Mouse (Mus musculus): Measurements from ENCODE around the gene Pcyt2. TPM values are rescaled to one million over a fixed set of nuclear protein-coding genes. Genes with fewer than 3 reads are reported as not detected.

Pcyt2 gene
- polyA plus RNA-seq, 1 experiment from 2014 or later = 73.2 TPM

DNA sequence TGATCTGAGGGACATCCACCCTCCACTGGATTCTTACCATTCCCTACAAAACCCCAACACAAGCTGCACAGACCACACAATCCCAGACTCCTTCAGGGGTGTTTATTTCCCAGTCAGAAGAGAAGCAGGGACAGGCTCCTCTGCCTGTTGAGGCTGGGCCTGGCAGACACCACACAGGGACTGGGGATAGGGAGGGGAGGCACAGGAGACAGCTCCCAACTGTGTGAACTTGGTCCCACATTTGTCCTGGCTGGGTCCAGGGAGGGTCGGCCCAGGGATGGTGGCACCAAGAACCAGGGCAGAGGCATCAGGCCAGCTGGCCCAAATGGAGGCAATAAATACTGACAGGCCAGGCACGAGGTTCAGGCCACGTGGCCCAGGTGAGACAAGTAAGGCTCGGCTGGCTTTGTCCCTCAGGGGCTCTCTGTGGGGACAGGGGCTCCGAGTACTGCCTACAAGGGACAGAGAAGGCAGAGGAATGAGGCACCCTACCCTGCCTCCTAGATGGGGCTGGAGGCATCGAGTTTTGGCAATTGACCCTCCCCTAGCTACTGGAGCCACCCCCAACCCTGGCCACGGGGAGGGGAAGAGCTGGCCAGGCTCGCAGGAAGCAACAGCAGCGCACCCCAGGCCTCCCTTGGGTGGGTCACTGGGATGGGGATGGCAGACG lies 39.6 kb downstream of the Pcyt2 start:
- no peak overlapping the region for H3K27ac ChIP-seq (replicated peaks in 1 of 2; ENCODE audit: control insufficient read depth in 1 of 2, insufficient read depth in 1 of 2, low read depth in 2 of 2, low read length in 2 of 2)
- H3K36me3 ChIP-seq (ENCODE audit: control insufficient read depth, insufficient read depth, low read length) = peaks cover 36% of the 10 kb centered on the region
- no peaks in the 10 kb centered on the region for H3K9me3 ChIP-seq (ENCODE audit: control insufficient read depth, low read length)
- H3K4me2 ChIP-seq (ENCODE audit: low read length) = no peak overlapping the region
- no peak overlapping the region for H3K9ac ChIP-seq (ENCODE audit: low read length)
- H3K4me3 ChIP-seq (ENCODE audit: control insufficient read depth in 1 of 2, insufficient read depth in 1 of 2, low read depth in 1 of 2, low read length in 2 of 2) = no peak overlapping the region
- H3K4me1 ChIP-seq (ENCODE audit: control insufficient read depth in 2 of 2, insufficient read depth in 2 of 2, low read length in 2 of 2) = peaks cover 24 to 34% of the 10 kb centered on the region in 2 experiments
- ATAC-seq (ENCODE audit: insufficient number of reproducible peaks, insufficient read depth, low FRiP score, low read depth) = no peak
- WGBS = 77% methylated on average over 10 of the region's 10 CpGs
- H3K27me3 ChIP-seq (ENCODE audit: control insufficient read depth, insufficient read depth, low read length) = no peaks in the 10 kb centered on the region

DNA sequence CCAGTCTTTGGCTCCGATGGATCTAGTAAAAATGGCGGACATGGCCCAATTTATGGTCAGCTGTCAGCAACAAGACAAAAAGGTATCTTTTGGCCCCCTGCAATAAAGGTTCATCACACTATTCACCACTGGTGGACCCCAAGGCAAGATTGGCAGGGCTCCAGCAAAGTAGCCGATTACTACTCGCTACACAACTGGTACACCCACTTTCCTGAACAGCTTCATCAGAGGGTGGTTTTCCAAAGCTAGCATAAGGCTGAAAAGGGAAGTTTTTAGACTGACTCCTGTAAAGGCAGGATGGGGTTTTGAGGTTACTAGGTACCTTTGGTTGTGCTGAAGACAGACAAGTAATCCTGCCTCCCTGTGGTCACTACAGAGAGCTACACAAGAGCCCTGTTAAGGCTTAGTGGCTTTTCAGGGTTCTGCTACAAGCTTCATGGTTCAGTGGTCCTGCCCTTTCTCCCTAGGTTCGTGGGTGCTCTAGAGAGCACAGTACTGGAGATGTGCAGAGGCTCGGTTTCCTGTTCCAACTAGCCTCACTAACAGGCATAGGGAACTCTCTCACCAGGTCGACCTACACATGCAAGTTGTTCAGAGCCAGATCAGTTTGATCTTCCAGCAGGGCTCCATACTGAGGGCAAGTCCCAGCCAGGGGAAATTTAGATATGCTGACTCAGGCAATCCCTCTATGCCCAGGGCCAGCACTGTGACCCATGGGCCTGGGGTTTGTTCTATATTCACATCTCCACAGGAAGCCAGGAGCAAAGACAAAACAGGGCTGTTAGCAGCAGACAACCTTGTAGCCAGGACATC lies 40.3 kb downstream of the Pcyt2 start:
- 87% methylated on average over 7 of the region's 7 CpGs for WGBS

DNA sequence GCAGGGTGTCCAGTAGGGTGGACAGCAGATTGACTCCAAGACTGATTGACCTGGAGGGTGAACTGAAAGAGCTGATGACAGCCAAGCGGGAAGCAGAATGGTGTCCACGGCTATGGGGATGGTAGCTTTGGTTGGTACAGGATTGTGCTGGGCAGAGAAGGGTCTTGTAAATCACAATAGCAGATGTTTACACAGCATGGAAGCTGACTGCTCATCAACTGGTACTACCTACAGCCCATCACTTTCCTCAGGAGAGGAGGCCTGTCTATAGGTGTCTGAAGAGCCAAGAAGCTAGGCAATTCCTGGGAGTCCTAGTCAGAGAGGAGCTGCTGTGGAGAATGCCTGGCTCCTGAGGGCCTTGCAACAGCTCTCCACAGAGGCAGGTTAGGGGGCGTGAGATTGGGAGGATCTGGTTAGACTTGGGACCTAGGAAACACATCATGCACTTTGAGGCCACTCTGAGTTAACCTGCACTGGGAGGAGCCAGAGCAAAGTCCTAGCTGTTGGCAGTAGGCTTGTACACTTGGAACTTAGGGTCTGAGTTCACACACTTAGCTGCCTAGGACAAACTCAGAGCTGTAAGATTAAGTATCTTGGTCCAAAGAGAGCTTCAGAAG lies 41.3 kb downstream of the Pcyt2 start:
- H3K4me1 ChIP-seq (ENCODE audit: control insufficient read depth in 2 of 2, insufficient read depth in 2 of 2, low read length in 2 of 2) = peaks cover 20 to 32% of the 10 kb centered on the region in 2 experiments
- ATAC-seq (ENCODE audit: insufficient number of reproducible peaks, insufficient read depth, low FRiP score, low read depth) = no peak
- H3K36me3 ChIP-seq (ENCODE audit: control insufficient read depth, insufficient read depth, low read length) = peaks cover 39% of the 10 kb centered on the region
- no peak overlapping the region for H3K9ac ChIP-seq (ENCODE audit: low read length)
- WGBS = 75% methylated on average over 3 of the region's 3 CpGs
- H3K27ac ChIP-seq (replicated peaks in 1 of 2; ENCODE audit: control insufficient read depth in 1 of 2, insufficient read depth in 1 of 2, low read depth in 2 of 2, low read length in 2 of 2) = no peak overlapping the region
- H3K4me2 ChIP-seq (ENCODE audit: low read length) = no peak overlapping the region
- H3K4me3 ChIP-seq (ENCODE audit: control insufficient read depth in 1 of 2, insufficient read depth in 1 of 2, low read depth in 1 of 2, low read length in 2 of 2) = no peak overlapping the region
- H3K9me3 ChIP-seq (ENCODE audit: control insufficient read depth, low read length) = no peaks in the 10 kb centered on the region
- no peaks in the 10 kb centered on the region for H3K27me3 ChIP-seq (ENCODE audit: control insufficient read depth, insufficient read depth, low read length)

More for the DNA sequence above, 40.3 kb downstream of the Pcyt2 start:
- Histone ChIP-seq H3K27me3 (ENCODE audit: control insufficient read depth, insufficient read depth, low read length) (no peaks in the 10 kb centered on the region), H3K4me2 (ENCODE audit: low read length) (no peak overlapping the region), H3K36me3 (ENCODE audit: control insufficient read depth, insufficient read depth, low read length) (peaks cover 36% of the 10 kb centered on the region), H3K4me1 (ENCODE audit: control insufficient read depth in 2 of 2, insufficient read depth in 2 of 2, low read length in 2 of 2) (peaks cover 24 to 34% of the 10 kb centered on the region in 2 experiments), H3K27ac (replicated peaks in 1 of 2; ENCODE audit: control insufficient read depth in 1 of 2, insufficient read depth in 1 of 2, low read depth in 2 of 2, low read length in 2 of 2) (no peak overlapping the region), H3K4me3 (ENCODE audit: control insufficient read depth in 1 of 2, insufficient read depth in 1 of 2, low read depth in 1 of 2, low read length in 2 of 2) (no peak overlapping the region), H3K9ac (ENCODE audit: low read length) (no peak overlapping the region), H3K9me3 (ENCODE audit: control insufficient read depth, low read length) (no peaks in the 10 kb centered on the region)
- no peak for ATAC-seq (ENCODE audit: insufficient number of reproducible peaks, insufficient read depth, low FRiP score, low read depth)

DNA sequence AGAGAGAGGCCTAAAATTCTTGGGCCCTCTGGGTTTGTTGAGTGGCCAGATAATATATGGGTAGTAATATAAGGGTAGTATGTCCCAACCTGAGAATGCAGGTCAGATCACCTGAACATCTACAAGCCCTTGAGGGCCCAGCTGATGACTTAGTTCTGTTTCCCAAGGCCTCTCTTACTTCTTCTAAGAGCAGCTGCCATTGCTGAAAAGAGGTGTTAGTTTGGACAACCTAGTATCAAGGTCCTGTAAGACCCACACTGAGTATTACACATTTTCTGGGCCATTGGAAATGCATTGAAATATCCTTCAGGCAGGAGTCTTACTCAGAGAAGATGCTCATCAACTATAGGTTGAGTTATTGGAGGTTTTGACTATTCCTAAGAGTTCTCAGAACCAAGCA lies 41.8 kb downstream of the Pcyt2 start:
- Histone ChIP-seq H3K36me3 (ENCODE audit: control insufficient read depth, insufficient read depth, low read length) (peaks cover 44% of the 10 kb centered on the region), H3K9me3 (ENCODE audit: control insufficient read depth, low read length) (no peaks in the 10 kb centered on the region), H3K27me3 (ENCODE audit: control insufficient read depth, insufficient read depth, low read length) (no peaks in the 10 kb centered on the region), H3K4me3 (ENCODE audit: control insufficient read depth in 1 of 2, insufficient read depth in 1 of 2, low read depth in 1 of 2, low read length in 2 of 2) (no peak overlapping the region), H3K4me2 (ENCODE audit: low read length) (no peak overlapping the region), H3K4me1 (ENCODE audit: control insufficient read depth in 2 of 2, insufficient read depth in 2 of 2, low read length in 2 of 2) (peaks cover 25 to 38% of the 10 kb centered on the region in 2 experiments), H3K27ac (replicated peaks in 1 of 2; ENCODE audit: control insufficient read depth in 1 of 2, insufficient read depth in 1 of 2, low read depth in 2 of 2, low read length in 2 of 2) (no peak overlapping the region), H3K9ac (ENCODE audit: low read length) (no peak overlapping the region)
- ATAC-seq (ENCODE audit: insufficient number of reproducible peaks, insufficient read depth, low FRiP score, low read depth) = no peak

DNA sequence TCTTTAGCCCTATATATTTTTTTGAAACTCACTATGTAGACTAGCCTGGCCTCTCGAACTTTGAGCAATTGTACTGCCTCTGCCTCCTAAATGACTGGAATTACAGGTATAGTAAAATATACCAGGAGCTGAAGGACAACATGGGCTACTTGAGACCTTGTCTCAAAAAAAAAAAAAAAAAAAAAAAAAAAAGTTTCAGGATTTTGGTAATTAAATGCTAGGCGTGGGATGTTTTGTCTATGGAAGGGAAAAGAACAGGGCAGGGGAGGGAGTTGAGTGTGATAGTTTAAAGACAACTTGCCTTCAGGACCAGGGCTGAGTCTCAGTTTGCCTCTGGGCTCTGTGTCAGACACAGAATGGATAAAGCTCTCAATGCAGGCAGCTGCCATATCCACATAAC lies 42.7 kb downstream of the Pcyt2 start:
- Histone ChIP-seq H3K4me3 (ENCODE audit: control insufficient read depth in 1 of 2, insufficient read depth in 1 of 2, low read depth in 1 of 2, low read length in 2 of 2) (no peak overlapping the region), H3K27me3 (ENCODE audit: control insufficient read depth, insufficient read depth, low read length) (no peaks in the 10 kb centered on the region), H3K9ac (ENCODE audit: low read length) (no peak overlapping the region; the same call in 1 of the 2 replicates), H3K9me3 (ENCODE audit: control insufficient read depth, low read length) (no peaks in the 10 kb centered on the region), H3K4me1 (ENCODE audit: control insufficient read depth in 2 of 2, insufficient read depth in 2 of 2, low read length in 2 of 2) (peaks cover 19 to 34% of the 10 kb centered on the region in 2 experiments), H3K4me2 (ENCODE audit: low read length) (no peak overlapping the region), H3K36me3 (ENCODE audit: control insufficient read depth, insufficient read depth, low read length) (peaks cover 50% of the 10 kb centered on the region), H3K27ac (replicated peaks in 1 of 2; ENCODE audit: control insufficient read depth in 1 of 2, insufficient read depth in 1 of 2, low read depth in 2 of 2, low read length in 2 of 2) (peak overlapping the region in 1 of 2 experiments; percentile 99; a peak in 1 of 4 replicates)
- no peak for ATAC-seq (ENCODE audit: insufficient number of reproducible peaks, insufficient read depth, low FRiP score, low read depth)
- WGBS = 82% methylated on average over 2 of the region's 2 CpGs

DNA sequence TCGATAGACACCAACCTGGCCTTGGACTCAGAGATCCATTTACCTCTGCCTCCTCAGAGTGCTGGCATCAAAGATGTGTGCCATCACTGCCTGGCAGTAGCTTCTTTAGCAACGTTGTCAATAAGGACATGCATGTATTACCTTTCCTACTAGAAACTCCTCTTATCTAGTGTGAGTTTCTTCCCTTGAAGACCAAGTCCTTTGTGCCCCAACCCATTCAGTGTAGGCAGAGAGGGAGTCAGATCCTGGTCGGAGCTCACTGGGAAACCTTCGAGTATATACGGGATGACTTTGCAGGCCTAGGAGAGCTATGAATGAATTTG lies 43.5 kb downstream of the Pcyt2 start:
- Histone ChIP-seq H3K4me2 (ENCODE audit: low read length) (peak overlapping the region; percentile 92), H3K27me3 (ENCODE audit: control insufficient read depth, insufficient read depth, low read length) (no peaks in the 10 kb centered on the region), H3K9ac (ENCODE audit: low read length) (peak overlapping the region; percentile 96), H3K4me1 (ENCODE audit: control insufficient read depth in 2 of 2, insufficient read depth in 2 of 2, low read length in 2 of 2) (peaks cover 12 to 26% of the 10 kb centered on the region in 2 experiments), H3K9me3 (ENCODE audit: control insufficient read depth, low read length) (no peaks in the 10 kb centered on the region), H3K36me3 (ENCODE audit: control insufficient read depth, insufficient read depth, low read length) (peaks cover 49% of the 10 kb centered on the region), H3K4me3 (ENCODE audit: control insufficient read depth in 1 of 2, insufficient read depth in 1 of 2, low read depth in 1 of 2, low read length in 2 of 2) (peak overlapping the region; percentile 8 to 87; a peak in 3 of 4 replicates), H3K27ac (replicated peaks in 1 of 2; ENCODE audit: control insufficient read depth in 1 of 2, insufficient read depth in 1 of 2, low read depth in 2 of 2, low read length in 2 of 2) (peak overlapping the region; percentile 51 to 99)
- WGBS = 18% methylated on average over 5 of the region's 5 CpGs
- ATAC-seq (ENCODE audit: insufficient number of reproducible peaks, insufficient read depth, low FRiP score, low read depth) = no peak

DNA sequence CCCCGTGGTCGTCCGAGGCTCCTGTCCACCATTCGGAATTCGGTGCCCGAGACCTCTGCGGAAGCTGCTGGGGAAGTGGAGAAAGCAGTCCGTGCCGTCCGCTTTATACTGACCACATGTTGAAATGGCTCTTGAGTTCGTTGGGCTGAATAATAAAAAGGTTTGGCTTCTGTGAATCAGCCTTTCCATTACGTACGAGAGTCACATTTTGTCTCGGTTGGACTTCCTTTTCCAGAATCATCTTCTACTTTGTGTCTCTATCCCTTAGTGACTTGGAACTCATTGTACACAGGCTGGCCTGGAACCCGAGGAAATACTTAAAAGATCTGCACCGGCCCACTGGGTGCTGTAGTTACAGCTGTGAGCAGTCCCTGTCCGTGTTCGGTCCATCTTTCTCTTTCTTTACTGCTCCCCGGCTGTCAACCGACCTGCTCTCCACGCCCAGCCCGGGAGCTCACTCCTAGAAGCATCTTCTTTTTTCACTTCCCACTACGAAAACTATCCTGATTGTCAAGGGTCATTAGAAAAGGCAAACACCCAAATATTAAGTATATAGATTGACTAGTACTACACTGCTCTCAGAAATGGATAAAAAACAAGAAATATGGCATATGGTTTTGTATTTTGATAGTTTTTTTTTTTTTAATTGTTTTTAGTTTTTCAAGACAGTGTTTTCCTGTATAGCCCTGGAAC lies 44.0 kb downstream of the Pcyt2 start:
- Histone ChIP-seq H3K4me1 (ENCODE audit: control insufficient read depth in 2 of 2, insufficient read depth in 2 of 2, low read length in 2 of 2) (peaks cover 9 to 24% of the 10 kb centered on the region in 2 experiments), H3K27ac (replicated peaks in 1 of 2; ENCODE audit: control insufficient read depth in 1 of 2, insufficient read depth in 1 of 2, low read depth in 2 of 2, low read length in 2 of 2) (peak overlapping the region; percentile 96 to 99), H3K9me3 (ENCODE audit: control insufficient read depth, low read length) (no peaks in the 10 kb centered on the region), H3K9ac (ENCODE audit: low read length) (peak overlapping the region; percentile 96), H3K4me3 (ENCODE audit: control insufficient read depth in 1 of 2, insufficient read depth in 1 of 2, low read depth in 1 of 2, low read length in 2 of 2) (peak overlapping the region; percentile 78 to 87), H3K4me2 (ENCODE audit: low read length) (peak overlapping the region; percentile 92), H3K27me3 (ENCODE audit: control insufficient read depth, insufficient read depth, low read length) (no peaks in the 10 kb centered on the region), H3K36me3 (ENCODE audit: control insufficient read depth, insufficient read depth, low read length) (peaks cover 49% of the 10 kb centered on the region)
- under 1% methylated on average over 23 of the region's 23 CpGs for WGBS
- ATAC-seq (ENCODE audit: insufficient number of reproducible peaks, insufficient read depth, low FRiP score, low read depth) = no peak

Data from heart, embryonic 14.5 days (tissue).